Mouse (Mus musculus) myocyte (in vitro differentiated cells): ENCODE data around the gene Eci2.

ENCODE experiments used
- CEBPB ChIP-seq: IDR thresholded peaks from 2 replicates; pipeline ENCODE4 v1.6.1; 2011; ENCODE audit warnings: mild to moderate bottlenecking, moderate library complexity; ENCODE audit not compliant: poor library complexity, insufficient read depth, severe bottlenecking
- E2F4 ChIP-seq: IDR thresholded peaks from one replicate; pipeline ENCODE4 v1.6.1; 2011; ENCODE audit warnings: mild to moderate bottlenecking, control low read depth, moderate library complexity; ENCODE audit not compliant: insufficient read depth
- MAX ChIP-seq: IDR thresholded peaks from one replicate; pipeline ENCODE4 v1.6.1; 2011; ENCODE audit warnings: low read depth, mild to moderate bottlenecking, control low read depth
- MYOD1 ChIP-seq, 3 experiments: IDR thresholded peaks; one replicate each; pipeline ENCODE4 v1.6.1; 2011; ENCODE audit warnings: control low read depth in 2 of 3, low read depth in 2 of 3, mild to moderate bottlenecking in 2 of 3, moderate library complexity in 1 of 3; ENCODE audit not compliant: insufficient read length in 2 of 3, control insufficient read depth in 1 of 3
- MYOG ChIP-seq, 3 experiments: IDR thresholded peaks; one replicate each; pipeline ENCODE4 v1.6.1; 2011; ENCODE audit warnings: control low read depth in 2 of 3, low read depth in 2 of 3, mild to moderate bottlenecking in 2 of 3; ENCODE audit not compliant: insufficient read length in 2 of 3, control insufficient read depth in 1 of 3, insufficient read depth in 1 of 3
- POLR2A ChIP-seq: IDR thresholded peaks from one replicate; pipeline ENCODE4 v1.6.1; 2011; ENCODE audit warnings: low read depth, mild to moderate bottlenecking, control low read depth, moderate library complexity; ENCODE audit not compliant: insufficient read length
- POLR2AphosphoS2 ChIP-seq: IDR thresholded peaks from one replicate; pipeline ENCODE4 v1.6.1; 2011; ENCODE audit warnings: low read depth, control low read depth; ENCODE audit not compliant: insufficient read length
- SRF ChIP-seq: IDR thresholded peaks from one replicate; pipeline ENCODE4 v1.6.1; 2011; ENCODE audit warnings: low read depth; ENCODE audit not compliant: control insufficient read depth, insufficient read length
- TCF12 ChIP-seq: IDR thresholded peaks from one replicate; pipeline ENCODE4 v1.6.1; 2011; ENCODE audit warnings: mild to moderate bottlenecking, control low read depth; ENCODE audit not compliant: poor library complexity, insufficient read depth, severe bottlenecking
- TCF3 ChIP-seq: IDR thresholded peaks from one replicate; pipeline ENCODE4 v1.6.1; 2011; ENCODE audit warnings: low read depth, control low read depth; ENCODE audit not compliant: insufficient read length
- USF1 ChIP-seq: IDR thresholded peaks from one replicate; pipeline ENCODE4 v1.6.1; 2011; ENCODE audit warnings: low read depth, mild to moderate bottlenecking, control low read depth, moderate library complexity

DNA sequence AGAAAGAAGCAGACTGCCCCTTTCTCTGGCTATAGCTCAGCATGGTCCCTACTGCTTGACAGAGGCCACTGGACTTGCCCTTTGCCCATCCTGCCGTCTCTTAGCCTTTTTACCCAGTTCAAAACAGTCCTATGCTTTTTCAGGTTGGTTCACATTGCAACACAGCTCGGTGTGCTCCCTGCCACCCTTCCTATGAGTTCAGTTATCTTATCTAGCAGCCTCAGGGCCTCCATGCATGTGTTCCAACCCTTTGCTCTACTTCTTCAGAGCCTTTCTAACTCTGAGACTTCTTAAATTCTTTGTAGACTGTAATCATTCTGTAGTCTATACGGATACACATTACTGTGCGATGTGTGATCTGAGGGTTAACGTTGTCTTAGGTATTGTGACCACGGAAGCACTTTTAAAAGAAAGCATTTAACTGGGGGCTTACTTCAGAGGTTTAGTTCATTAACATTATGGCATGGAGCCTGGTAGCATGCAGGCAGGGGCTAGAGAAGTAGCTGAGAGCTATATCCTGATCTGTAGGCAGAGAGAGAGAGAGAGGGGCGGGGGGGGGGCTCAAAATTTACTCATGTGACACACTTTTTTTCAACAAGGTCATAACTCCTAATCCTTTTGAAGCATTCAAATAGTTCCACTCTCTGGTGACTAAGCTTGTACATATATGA, 7.9 kb downstream of the Eci2 start:
- TF ChIP-seq POLR2A (no peak), POLR2AphosphoS2 (no peak), MAX (no peak), E2F4 (no peak), MYOD1 (IDR thresholded peaks at IDR 0.05; ENCODE audit: control insufficient read depth in 1 of 3, insufficient read length in 2 of 3, low read depth in 2 of 3) (no peak), CEBPB (no peak), MYOG (IDR thresholded peaks at IDR 0.05; ENCODE audit: control insufficient read depth in 1 of 3, insufficient read depth in 1 of 3, insufficient read length in 2 of 3, low read depth in 2 of 3) (no peak), TCF12 (no peak), TCF3 (no peak), USF1 (no peak), SRF (no peak)
